Mouse (Mus musculus) liver, embryonic 13.5 days (tissue): ENCODE results near the gene Tmem132c. TPM values are rescaled to one million over a fixed set of nuclear protein-coding genes. Genes with fewer than 3 reads are reported as not detected.

Source experiments
- ATAC-seq: fragments of 200-750 bp; cut with Nextera tagmentation; 2 replicates; pipeline ENCODE4 v1.8.0; 2017; ENCODE audit warnings: low read depth, mild to moderate bottlenecking, moderate number of reproducible peaks, moderate library complexity
- DNase-seq: peaks from one replicate; pipeline ENCODE4 v3.0.0; 2022
- H3K27ac ChIP-seq: fragments of 300-500 bp; sonication (generic); 2 replicates; pipeline ENCODE4 v1.5.1; 2015; ENCODE audit warnings: moderate library complexity, mild to moderate bottlenecking, inconsistent platforms
- H3K27me3 ChIP-seq: fragments of 300-500 bp; sonication (generic); 2 replicates; pipeline ENCODE4 v1.6.1; 2015; ENCODE audit warnings: mild to moderate bottlenecking, inconsistent platforms
- H3K36me3 ChIP-seq: fragments of 300-500 bp; sonication (generic); 2 replicates; pipeline ENCODE4 v1.6.1; 2015; ENCODE audit warnings: mild to moderate bottlenecking, inconsistent platforms
- H3K4me1 ChIP-seq: fragments of 300-500 bp; sonication (generic); replicated peaks from 2 replicates; pipeline ENCODE4 v1.6.1; 2015; ENCODE audit warnings: inconsistent platforms
- H3K4me2 ChIP-seq: fragments of 300-500 bp; sonication (generic); 2 replicates; pipeline ENCODE4 v1.6.1; 2015; ENCODE audit warnings: inconsistent platforms, mild to moderate bottlenecking, moderate library complexity
- H3K4me3 ChIP-seq: fragments of 300-500 bp; sonication (generic); replicated peaks from 2 replicates; pipeline ENCODE4 v1.5.1; 2015; ENCODE audit warnings: mild to moderate bottlenecking, inconsistent platforms
- H3K9ac ChIP-seq: fragments of 300-500 bp; sonication (generic); 2 replicates; pipeline ENCODE4 v1.6.1; 2015; ENCODE audit warnings: mild to moderate bottlenecking, inconsistent platforms
- H3K9me3 ChIP-seq: fragments of 300-500 bp; sonication (generic); replicated peaks from 2 replicates; pipeline ENCODE4 v1.6.1; 2016; ENCODE audit warnings: inconsistent platforms
- WGBS: fragments of 180-500 bp; shearing (Covaris S2); methylation state at CpG from one replicate; pipeline ENCODE4 v1.1.7; 2015; ENCODE audit not compliant: insufficient replicate concordance; 5-methylcytosine and 5-hydroxymethylcytosine counted together
- polyA plus RNA-seq: library from polyadenylated mRNA; unstranded; fragments of >200 nt; fragmentation: Nextera tagmentation; extraction: Ambion mirVana; gene quantifications from 2 replicates; pipeline ENCODE4 v1.2.1, GENCODE M21; 2015

Gene Tmem132c
- polyA plus RNA-seq, 1 experiment from 2014 or later, result 0.16 TPM

- ATAC-seq (no peak), DNase-seq (no peak)
- WGBS, result 43% methylated on average over 7 of the region's 7 CpGs
- no peaks in the 10 kb centered on the region for H3K36me3 ChIP-seq
- H3K4me2 ChIP-seq, result no peak overlapping the region
- no peak overlapping the region for H3K27ac ChIP-seq
- H3K4me3 ChIP-seq, result no peak overlapping the region
- H3K27me3 ChIP-seq, result no peaks in the 10 kb centered on the region
- H3K9ac ChIP-seq, result no peak overlapping the region
- H3K9me3 ChIP-seq, result no peaks in the 10 kb centered on the region
- H3K4me1 ChIP-seq, result no peaks in the 10 kb centered on the region
These were observed 255.3 kb downstream of the Tmem132c start for GRCm38 (mm10) chr5:127496895-127497294.

- Histone ChIP-seq H3K9me3 (peaks cover 7% of the 10 kb centered on the region; the same call in 1 of the 2 replicates), H3K4me1 (no peaks in the 10 kb centered on the region), H3K4me3 (no peak overlapping the region), H3K4me2 (no peak overlapping the region), H3K36me3 (no peaks in the 10 kb centered on the region), H3K27me3 (no peaks in the 10 kb centered on the region), H3K9ac (no peak overlapping the region), H3K27ac (no peak overlapping the region)
- no peak for ATAC-seq
- WGBS, result 65% methylated on average over 12 of the region's 12 CpGs
- no peak for DNase-seq
These were observed 257.7 kb downstream of the Tmem132c start for GRCm38 (mm10) chr5:127499151-127499827.

DNA sequence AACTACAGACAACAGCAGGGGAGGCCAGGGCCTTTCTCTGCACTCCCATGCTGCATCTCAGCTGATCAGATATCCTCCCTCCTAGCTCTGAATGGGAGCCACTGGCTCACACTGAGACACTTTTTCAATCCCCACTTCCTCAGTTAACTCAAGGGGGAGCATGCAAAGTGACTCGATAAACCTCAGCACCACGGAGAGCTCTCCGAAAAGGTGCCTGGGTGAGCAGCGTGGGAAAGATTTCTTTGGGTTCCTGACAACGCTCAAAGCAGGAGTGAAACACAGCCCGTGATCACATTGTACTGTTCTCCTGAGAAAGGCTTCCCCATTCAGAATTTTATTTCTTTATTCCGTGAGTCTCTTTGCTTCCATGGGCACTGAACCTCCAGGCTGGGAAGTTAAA, 261.2 kb downstream of the Tmem132c start:
- Histone ChIP-seq H3K4me3 (no peak overlapping the region), H3K4me1 (no peaks in the 10 kb centered on the region), H3K9ac (no peak overlapping the region), H3K4me2 (no peak overlapping the region), H3K36me3 (no peaks in the 10 kb centered on the region), H3K27me3 (no peaks in the 10 kb centered on the region), H3K27ac (no peak overlapping the region), H3K9me3 (peaks cover 7% of the 10 kb centered on the region; the same call in 1 of the 2 replicates)
- ATAC-seq (no peak), DNase-seq (no peak)
- 25% methylated on average over 7 of the region's 7 CpGs for WGBS

DNA sequence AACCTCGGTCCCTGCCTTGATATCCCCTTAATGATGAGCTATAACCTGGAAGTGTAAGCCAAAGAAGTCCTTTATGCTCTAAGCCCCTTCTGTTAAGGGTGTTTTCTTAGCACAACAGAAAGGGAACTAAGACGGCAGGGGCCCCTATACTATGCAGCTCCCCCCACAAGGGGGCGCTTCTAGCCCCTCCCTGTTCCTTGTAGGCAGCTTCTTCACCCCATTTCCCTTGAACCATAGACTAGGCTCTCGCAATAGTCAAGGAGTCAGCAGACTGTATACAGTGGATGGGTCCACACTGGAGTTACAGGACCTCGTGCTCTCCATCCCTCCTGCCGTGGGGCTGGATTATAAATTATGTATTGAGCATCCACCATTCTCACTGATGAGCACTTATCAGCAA, 264.1 kb downstream of the Tmem132c start:
- Histone ChIP-seq H3K9ac (no peak overlapping the region), H3K4me1 (no peaks in the 10 kb centered on the region), H3K36me3 (no peaks in the 10 kb centered on the region), H3K27me3 (no peaks in the 10 kb centered on the region), H3K9me3 (peaks cover 9% of the 10 kb centered on the region; the same call in 1 of the 2 replicates), H3K4me2 (no peak overlapping the region), H3K27ac (no peak overlapping the region), H3K4me3 (no peak overlapping the region)
- ATAC-seq (no peak), DNase-seq (no peak)
- WGBS, result 55% methylated on average over 6 of the region's 6 CpGs

- Histone ChIP-seq H3K9ac (no peak overlapping the region), H3K4me2 (no peak overlapping the region), H3K4me3 (no peak overlapping the region), H3K36me3 (no peaks in the 10 kb centered on the region), H3K4me1 (no peaks in the 10 kb centered on the region), H3K27me3 (no peaks in the 10 kb centered on the region), H3K9me3 (peaks cover 10% of the 10 kb centered on the region; the same call in 1 of the 2 replicates), H3K27ac (no peak overlapping the region)
- no peak for ATAC-seq
- no peak for DNase-seq
- WGBS, result 60% methylated on average over 6 of the region's 6 CpGs
These were observed 270.0 kb downstream of the Tmem132c start for GRCm38 (mm10) chr5:127511653-127512052.

GRCm38 (mm10) chr5:127515960-127516359, 274.4 kb downstream of the Tmem132c start:
- WGBS, result 74% methylated on average over 9 of the region's 9 CpGs
- no peaks in the 10 kb centered on the region for H3K27me3 ChIP-seq
- ATAC-seq (no peak), DNase-seq (no peak)
- H3K27ac ChIP-seq, result no peak overlapping the region
- no peaks in the 10 kb centered on the region for H3K4me1 ChIP-seq
- 0 out of 2 replicates have a peak, but pooled peaks cover 8% of the 10 kb centered on the region for H3K9me3 ChIP-seq
- no peak overlapping the region for H3K9ac ChIP-seq
- no peak overlapping the region for H3K4me2 ChIP-seq
- no peak overlapping the region for H3K4me3 ChIP-seq
- no peaks in the 10 kb centered on the region for H3K36me3 ChIP-seq

DNA sequence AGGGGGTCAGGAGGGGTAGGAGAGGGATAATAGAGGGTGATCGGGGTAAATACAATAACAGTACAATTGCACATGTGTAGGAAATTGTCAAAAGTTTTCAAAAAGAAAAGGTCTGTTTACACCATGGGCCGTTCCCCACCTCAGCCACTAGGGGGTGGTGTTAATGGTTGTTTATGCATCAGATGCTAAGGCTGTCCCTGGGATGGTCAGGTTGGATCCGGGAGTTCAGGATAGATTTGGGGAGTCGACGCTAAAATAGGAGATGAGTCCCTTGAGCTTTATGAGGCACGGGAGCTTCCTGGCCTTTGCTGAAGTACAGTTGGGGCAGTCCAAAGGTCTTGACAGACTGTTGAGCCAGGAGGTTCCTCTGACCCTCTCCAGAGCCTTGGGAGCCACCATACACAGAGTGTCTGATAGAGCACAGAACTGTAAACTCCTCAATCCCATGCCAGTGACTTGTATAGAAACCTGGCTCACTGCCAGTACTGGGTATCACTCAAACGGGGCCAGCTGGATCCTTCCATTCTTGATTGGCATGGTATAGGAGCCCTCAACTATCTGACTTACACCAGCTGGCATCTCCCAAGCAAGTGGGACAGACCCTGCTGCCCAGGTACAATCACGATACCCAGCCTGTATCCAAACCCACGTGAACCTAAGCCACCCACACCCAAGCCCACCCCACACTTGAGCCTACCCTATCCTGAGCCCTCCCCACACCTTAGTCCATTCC, 281.3 kb downstream of the Tmem132c start:
- WGBS, result 36% methylated on average over 9 of the region's 9 CpGs
- Histone ChIP-seq H3K4me3 (no peak overlapping the region), H3K9me3 (no peaks in the 10 kb centered on the region), H3K27ac (no peak overlapping the region), H3K4me2 (no peak overlapping the region), H3K9ac (no peak overlapping the region), H3K27me3 (no peaks in the 10 kb centered on the region), H3K36me3 (no peaks in the 10 kb centered on the region), H3K4me1 (no peaks in the 10 kb centered on the region)
- DNase-seq, result no peak
- no peak for ATAC-seq

- H3K9me3 ChIP-seq, result no peaks in the 10 kb centered on the region
- no peaks in the 10 kb centered on the region for H3K4me1 ChIP-seq
- H3K9ac ChIP-seq, result no peak overlapping the region
- H3K27ac ChIP-seq, result no peak overlapping the region
- no peaks in the 10 kb centered on the region for H3K27me3 ChIP-seq
- H3K36me3 ChIP-seq, result no peaks in the 10 kb centered on the region
- WGBS, result 58% methylated on average over 10 of the region's 10 CpGs
- no peak overlapping the region for H3K4me2 ChIP-seq
- DNase-seq (no peak), ATAC-seq (no peak)
- H3K4me3 ChIP-seq, result no peak overlapping the region
These were observed 285.9 kb downstream of the Tmem132c start for GRCm38 (mm10) chr5:127527344-127527974.

DNA sequence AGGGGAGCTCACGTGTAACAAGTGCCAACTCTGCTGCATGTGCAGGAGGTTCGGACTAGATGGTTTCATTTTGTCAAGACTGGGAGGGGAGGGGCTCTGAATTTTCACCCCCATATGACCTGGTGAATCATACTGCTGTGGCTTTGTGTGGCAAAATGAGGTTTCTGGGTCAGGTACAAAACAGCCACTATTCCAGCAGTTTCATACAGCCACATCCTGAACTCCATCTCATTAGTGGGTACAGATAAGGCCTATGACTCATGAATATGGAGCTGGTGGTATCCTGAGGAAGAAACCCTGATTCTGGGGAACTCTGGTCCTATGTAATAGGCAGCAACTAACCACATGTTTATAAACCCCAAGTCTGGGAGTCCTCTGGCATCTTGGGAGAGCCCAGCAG, 295.9 kb downstream of the Tmem132c start:
- no peaks in the 10 kb centered on the region for H3K27me3 ChIP-seq
- 58% methylated on average over 2 of the region's 2 CpGs for whole genome bisulfite sequencing
- H3K4me2 ChIP-seq, result no peak overlapping the region
- H3K36me3 ChIP-seq, result no peaks in the 10 kb centered on the region
- ATAC-seq (no peak), DNase-seq (no peak)
- no peaks in the 10 kb centered on the region for H3K9me3 ChIP-seq
- H3K9ac ChIP-seq, result no peak overlapping the region
- no peak overlapping the region for H3K4me3 ChIP-seq
- H3K27ac ChIP-seq, result no peak overlapping the region
- no peaks in the 10 kb centered on the region for H3K4me1 ChIP-seq

- Histone ChIP-seq H3K9ac (no peak overlapping the region), H3K27me3 (no peaks in the 10 kb centered on the region), H3K27ac (no peak overlapping the region), H3K4me2 (no peak overlapping the region), H3K4me1 (no peaks in the 10 kb centered on the region), H3K4me3 (no peak overlapping the region), H3K9me3 (peaks cover 26% of the 10 kb centered on the region), H3K36me3 (no peaks in the 10 kb centered on the region)
- 66% methylated on average over 5 of the region's 5 CpGs for WGBS
- ATAC-seq (no peak), DNase-seq (no peak)
These were observed 305.0 kb downstream of the Tmem132c start for GRCm38 (mm10) chr5:127546585-127546991.

DNA sequence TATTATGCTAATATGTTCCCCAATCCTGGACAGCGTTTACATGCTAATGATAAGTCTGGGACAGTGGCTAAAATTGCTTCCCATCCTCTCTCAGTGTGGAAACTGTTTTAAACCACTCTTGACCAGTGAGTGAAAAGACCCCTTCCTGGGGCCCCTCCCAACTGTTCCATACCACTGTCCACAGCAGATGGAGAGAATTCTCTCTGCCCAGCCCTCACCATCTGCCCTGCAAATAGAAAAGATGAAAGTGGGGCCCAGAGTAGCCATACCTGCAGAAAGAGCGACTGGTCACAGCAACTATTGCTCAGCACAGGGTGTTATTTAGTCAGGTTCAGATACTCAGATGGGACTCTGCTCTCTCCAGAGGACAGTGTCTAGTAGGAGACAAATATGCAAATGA, 306.5 kb downstream of the Tmem132c start:
- no peak for DNase-seq
- peaks cover 24% of the 10 kb centered on the region for H3K9me3 ChIP-seq
- no peak for ATAC-seq
- no peak overlapping the region for H3K9ac ChIP-seq
- H3K4me2 ChIP-seq, result no peak overlapping the region
- H3K4me3 ChIP-seq, result no peak overlapping the region
- H3K27me3 ChIP-seq, result no peaks in the 10 kb centered on the region
- 64% methylated on average over 2 of the region's 2 CpGs for WGBS
- H3K4me1 ChIP-seq, result no peaks in the 10 kb centered on the region
- H3K36me3 ChIP-seq, result no peaks in the 10 kb centered on the region
- H3K27ac ChIP-seq, result no peak overlapping the region
